Mouse (Mus musculus) hindbrain, embryonic 14.5 days (tissue): Measurements from ENCODE around the gene Ocrl. TPM values are rescaled to one million over a fixed set of nuclear protein-coding genes. Genes with fewer than 3 reads are reported as not detected.
A peak's percentile ranks its signal among the peaks of the same experiment; 100 is the strongest.

ENCODE experiments used
- ATAC-seq: fragments of 200-750 bp; cut with Nextera tagmentation; 2 replicates; pipeline ENCODE4 v1.8.0; 2017; ENCODE audit warnings: moderate number of reproducible peaks, mild to moderate bottlenecking, moderate TSS enrichment, moderate library complexity; ENCODE audit not compliant: low FRiP score
- DNase-seq: peaks from one replicate; pipeline ENCODE4 v3.0.0-alpha.2; 2015; ENCODE audit warnings: low spot score
- H3K27ac ChIP-seq: fragments of 300-500 bp; sonication (generic); 2 replicates; pipeline ENCODE4 v1.5.1; 2014; ENCODE audit warnings: mild to moderate bottlenecking, moderate library complexity
- H3K27me3 ChIP-seq: fragments of 300-500 bp; sonication (generic); 2 replicates; pipeline ENCODE4 v1.6.1; 2014; ENCODE audit warnings: mild to moderate bottlenecking, low read length, mixed read lengths; ENCODE audit not compliant: control insufficient read depth, insufficient read depth
- H3K36me3 ChIP-seq: fragments of 300-500 bp; sonication (generic); replicated peaks from 2 replicates; pipeline ENCODE4 v1.6.1; 2014; ENCODE audit not compliant: control insufficient read depth, insufficient read depth
- H3K4me1 ChIP-seq: fragments of 300-500 bp; sonication (generic); replicated peaks from 2 replicates; pipeline ENCODE4 v1.6.1; 2014; ENCODE audit warnings: antibody characterized with exemption, low read length, mixed read lengths; ENCODE audit not compliant: control insufficient read depth, insufficient read depth
- H3K4me2 ChIP-seq: fragments of 300-500 bp; sonication (generic); replicated peaks from 2 replicates; pipeline ENCODE4 v1.6.1; 2014; ENCODE audit warnings: mild to moderate bottlenecking, moderate library complexity
- H3K4me3 ChIP-seq: fragments of 300-500 bp; sonication (generic); replicated peaks from 2 replicates; pipeline ENCODE4 v1.5.1; 2014; ENCODE audit warnings: mild to moderate bottlenecking, low read length
- H3K9ac ChIP-seq: fragments of 300-500 bp; sonication (generic); 2 replicates; pipeline ENCODE4 v1.6.1; 2014
- H3K9me3 ChIP-seq: fragments of 300-500 bp; sonication (generic); 2 replicates; pipeline ENCODE4 v1.6.1; 2016; ENCODE audit warnings: low read length; ENCODE audit not compliant: control insufficient read depth
- WGBS: fragments of 180-500 bp; shearing (Covaris S2); extraction: QIAGEN DNeasy Blood & Tissue Kit; methylation state at CpG from one replicate; pipeline ENCODE4 v1.1.7; 2014; 5-methylcytosine and 5-hydroxymethylcytosine counted together
- polyA plus RNA-seq: library from polyadenylated mRNA; unstranded; fragments of >200 nt; fragmentation: Nextera tagmentation; extraction: Ambion mirVana; gene quantifications from 2 replicates; pipeline ENCODE4 v1.2.1, GENCODE M21; 2014

The Ocrl gene
- polyA plus RNA-seq, 1 experiment from 2014 or later: 35.9 TPM

- Histone ChIP-seq H3K27ac (no peak overlapping the region), H3K4me1 (no peaks in the 10 kb centered on the region), H3K27me3 (no peaks in the 10 kb centered on the region), H3K9me3 (no peaks in the 10 kb centered on the region), H3K36me3 (no peaks in the 10 kb centered on the region), H3K4me3 (no peak overlapping the region), H3K9ac (no peak overlapping the region), H3K4me2 (no peak overlapping the region)
- DNase-seq (no peak), ATAC-seq (no peak)
- whole genome bisulfite sequencing: 94% methylated on average over 3 of the region's 3 CpGs
Observed at GRCm38 (mm10) chrX:47970864-47971263, 58.7 kb downstream of the Ocrl start.

- 62% methylated on average over 10 of the region's 10 CpGs for WGBS
- Histone ChIP-seq H3K4me2 (no peak overlapping the region), H3K4me1 (no peaks in the 10 kb centered on the region), H3K27me3 (no peaks in the 10 kb centered on the region), H3K9me3 (no peaks in the 10 kb centered on the region), H3K36me3 (no peaks in the 10 kb centered on the region), H3K27ac (no peak overlapping the region), H3K9ac (no peak overlapping the region), H3K4me3 (no peak overlapping the region)
- DNase-seq: no peak
- ATAC-seq: no peak
Observed at GRCm38 (mm10) chrX:47971366-47972128, 59.4 kb downstream of the Ocrl start.

DNA sequence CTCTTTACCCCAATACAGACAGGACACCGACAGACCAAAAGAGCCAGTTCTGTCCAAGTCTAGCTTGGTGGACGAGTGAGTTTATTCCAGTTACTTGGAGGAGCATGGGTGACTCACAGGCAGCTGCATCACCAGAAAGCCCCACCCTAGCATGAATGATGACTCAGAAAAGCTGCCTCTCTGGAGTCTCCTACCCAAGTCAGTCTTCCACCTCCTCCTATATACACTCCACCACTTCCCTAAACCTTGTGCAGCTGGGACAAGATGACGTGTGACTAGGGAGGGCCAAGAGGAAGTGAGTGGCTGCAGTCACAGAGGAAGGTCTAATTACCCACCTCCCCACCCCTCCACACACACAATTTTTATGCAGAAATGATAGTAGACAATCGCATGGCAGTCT is 64.4 kb downstream of the Ocrl start:
- no peak for DNase-seq
- ATAC-seq: no peak

DNA sequence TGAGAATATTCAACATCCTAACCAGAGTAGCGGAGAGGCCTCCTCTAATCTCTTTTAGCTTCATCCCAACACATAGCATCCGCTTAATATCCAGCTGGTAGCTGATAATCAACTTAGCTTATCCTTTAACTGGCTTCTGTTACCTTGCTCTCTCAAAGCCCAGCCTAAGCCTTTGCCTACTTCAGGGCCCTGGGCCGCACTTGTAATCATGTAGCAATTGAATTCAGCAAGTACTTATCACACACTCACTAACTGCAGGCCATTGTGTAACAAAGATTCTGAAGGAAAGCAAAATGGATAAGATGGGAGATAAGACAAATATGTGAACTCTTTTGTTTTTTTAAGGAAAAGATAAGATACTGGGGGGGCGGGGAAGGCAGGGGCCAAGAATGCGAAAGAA is 64.9 kb downstream of the Ocrl start:
- 92% methylated on average over 5 of the region's 5 CpGs for WGBS
- no peaks in the 10 kb centered on the region for H3K4me1 ChIP-seq
- H3K4me2 ChIP-seq: no peak overlapping the region
- no peak for ATAC-seq
- no peaks in the 10 kb centered on the region for H3K27me3 ChIP-seq
- H3K36me3 ChIP-seq: no peaks in the 10 kb centered on the region
- no peaks in the 10 kb centered on the region for H3K9me3 ChIP-seq
- H3K27ac ChIP-seq: no peak overlapping the region
- DNase-seq: no peak
- H3K4me3 ChIP-seq: no peak overlapping the region
- H3K9ac ChIP-seq: no peak overlapping the region

More for the DNA sequence above, 64.4 kb downstream of the Ocrl start:
- Histone ChIP-seq H3K9ac (no peak overlapping the region), H3K9me3 (no peaks in the 10 kb centered on the region), H3K4me3 (no peak overlapping the region), H3K27ac (no peak overlapping the region), H3K4me2 (no peak overlapping the region), H3K27me3 (no peaks in the 10 kb centered on the region), H3K4me1 (no peaks in the 10 kb centered on the region), H3K36me3 (no peaks in the 10 kb centered on the region)
- WGBS: 81% methylated on average over 4 of the region's 4 CpGs

DNA sequence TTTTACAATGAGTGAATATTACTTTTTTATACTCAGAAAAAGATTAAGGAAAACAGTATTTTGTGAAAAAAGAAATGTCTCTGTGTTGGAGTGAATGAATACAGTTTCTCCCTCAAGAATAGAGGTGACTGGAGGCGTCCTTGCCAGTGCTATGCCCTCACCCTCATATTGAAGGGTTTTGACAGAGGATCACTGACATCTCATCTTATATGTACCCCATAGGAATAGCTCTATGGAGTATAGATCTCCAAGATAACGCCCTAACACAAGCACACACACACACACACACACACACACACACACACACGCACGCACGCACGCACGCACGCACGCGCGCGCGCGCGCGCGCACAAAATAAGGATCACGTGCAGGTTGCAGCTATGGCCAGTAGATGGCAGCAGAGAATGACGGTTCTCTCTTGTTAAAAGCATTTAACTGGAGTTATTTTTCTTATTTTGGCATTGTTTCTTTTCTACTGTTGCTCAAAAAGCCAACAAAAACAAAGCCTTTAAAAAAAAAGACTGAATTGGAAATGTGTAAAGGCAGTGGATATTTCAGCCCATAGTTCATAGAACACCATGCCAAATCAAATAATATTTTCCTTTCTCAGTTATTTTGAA is 72.9 kb downstream of the Ocrl start:
- Histone ChIP-seq H3K27ac (no peak overlapping the region), H3K9ac (peak overlapping the region; percentile 36; the same call in 1 of the 2 replicates), H3K27me3 (no peaks in the 10 kb centered on the region), H3K4me1 (no peaks in the 10 kb centered on the region), H3K4me2 (peak overlapping the region; percentile 49), H3K9me3 (no peaks in the 10 kb centered on the region), H3K36me3 (no peaks in the 10 kb centered on the region), H3K4me3 (peak overlapping the region; percentile 17; the same call in 1 of the 2 replicates)
- 19% methylated on average over 19 of the region's 19 CpGs for WGBS
- ATAC-seq: peak; percentile 69; the same call in 1 of the 2 replicates
- peak; percentile 83 for DNase-seq

- H3K9ac ChIP-seq: no peak overlapping the region
- WGBS: 78% methylated on average over 8 of the region's 8 CpGs
- no peak overlapping the region for H3K4me2 ChIP-seq
- no peaks in the 10 kb centered on the region; the same call in 1 of the 2 replicates for H3K4me1 ChIP-seq
- H3K27ac ChIP-seq: no peak overlapping the region
- ATAC-seq (no peak), DNase-seq (no peak)
- no peaks in the 10 kb centered on the region for H3K27me3 ChIP-seq
- no peaks in the 10 kb centered on the region for H3K9me3 ChIP-seq
- H3K4me3 ChIP-seq: no peak overlapping the region
- H3K36me3 ChIP-seq: no peaks in the 10 kb centered on the region
Observed at GRCm38 (mm10) chrX:47988024-47988423, 75.8 kb downstream of the Ocrl start.

GRCm38 (mm10) chrX:47992606-47993005 is 80.4 kb downstream of the Ocrl start:
- Histone ChIP-seq H3K27ac (no peak overlapping the region), H3K36me3 (no peaks in the 10 kb centered on the region), H3K4me3 (no peak overlapping the region), H3K9ac (no peak overlapping the region), H3K9me3 (no peaks in the 10 kb centered on the region), H3K4me1 (no peaks in the 10 kb centered on the region; the same call in 1 of the 2 replicates), H3K27me3 (no peaks in the 10 kb centered on the region), H3K4me2 (peak overlapping the region; percentile 34)
- peak; percentile 86 for DNase-seq
- peak; percentile 68; the same call in 1 of the 2 replicates for ATAC-seq
- 11% methylated on average over 8 of the region's 8 CpGs for WGBS

DNA sequence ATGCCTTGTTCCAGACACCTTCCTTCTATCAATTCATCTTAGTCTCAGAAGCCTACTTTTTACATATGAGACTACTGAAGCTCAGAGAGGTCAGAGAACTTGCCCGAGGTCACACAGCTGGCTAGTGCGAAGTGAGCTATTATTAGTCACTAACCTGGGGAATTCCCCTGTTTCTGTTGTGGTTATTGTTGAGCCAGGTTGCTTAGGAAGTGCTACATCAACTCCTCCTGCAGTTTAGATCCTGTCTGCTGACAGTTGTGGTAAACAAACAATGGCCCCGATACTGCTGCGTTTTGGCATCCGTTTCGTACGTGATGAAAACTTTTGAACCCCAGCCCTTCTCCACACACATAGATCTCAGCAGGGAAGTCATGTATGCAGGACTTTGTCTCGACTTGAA is 86.2 kb downstream of the Ocrl start:
- WGBS: 86% methylated on average over 8 of the region's 8 CpGs
- Histone ChIP-seq H3K4me3 (no peak overlapping the region), H3K36me3 (no peaks in the 10 kb centered on the region), H3K4me1 (no peaks in the 10 kb centered on the region; the same call in 1 of the 2 replicates), H3K9me3 (no peaks in the 10 kb centered on the region), H3K27me3 (no peaks in the 10 kb centered on the region), H3K27ac (no peak overlapping the region), H3K9ac (no peak overlapping the region), H3K4me2 (no peak overlapping the region)
- DNase-seq: no peak
- ATAC-seq: no peak

DNA sequence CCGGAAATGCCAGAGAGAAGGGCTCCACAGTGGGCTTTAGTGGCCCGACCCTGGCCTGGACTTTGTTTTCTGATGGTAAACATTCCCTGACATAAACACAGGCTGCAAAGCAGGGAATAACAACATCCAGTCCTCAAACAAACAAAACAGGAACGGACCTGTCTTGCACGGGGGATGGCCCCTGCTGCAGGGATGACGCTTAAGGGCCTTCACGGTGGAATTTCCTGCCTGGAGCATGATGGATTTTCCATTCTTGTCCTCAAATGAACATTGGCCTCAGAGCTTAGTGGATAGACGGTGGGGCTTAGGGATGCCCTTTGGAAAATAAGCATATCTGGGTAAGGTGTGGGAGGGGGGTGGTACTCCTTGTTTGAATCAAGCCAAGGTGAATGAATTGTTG is 89.0 kb downstream of the Ocrl start:
- Histone ChIP-seq H3K9me3 (no peaks in the 10 kb centered on the region), H3K27ac (no peak overlapping the region), H3K4me3 (no peak overlapping the region), H3K27me3 (no peaks in the 10 kb centered on the region), H3K4me2 (no peak overlapping the region), H3K9ac (no peak overlapping the region), H3K36me3 (no peaks in the 10 kb centered on the region), H3K4me1 (no peaks in the 10 kb centered on the region)
- no peak for DNase-seq
- ATAC-seq: no peak
- WGBS: 84% methylated on average over 7 of the region's 7 CpGs
